Mouse (Mus musculus) midbrain, embryonic 11.5 days (tissue): ENCODE data around the gene Sema3c. TPM values are rescaled to one million over a fixed set of nuclear protein-coding genes. Genes with fewer than 3 reads are reported as not detected.

Experiments used
- ATAC-seq: fragments of 200-750 bp; cut with Nextera tagmentation; 2 replicates; pipeline ENCODE4 v1.8.0; 2017; ENCODE audit warnings: moderate TSS enrichment, moderate library complexity; ENCODE audit not compliant: low FRiP score
- DNase-seq: peaks from one replicate; pipeline ENCODE4 v3.0.0; 2015; ENCODE audit warnings: low spot score; ENCODE audit errors: missing footprints
- H3K27ac ChIP-seq: fragments of 300-500 bp; sonication (generic); 2 replicates; pipeline ENCODE4 v1.5.1; 2014; ENCODE audit warnings: low read depth, low read length
- H3K27me3 ChIP-seq: fragments of 300-500 bp; sonication (generic); 2 replicates; pipeline ENCODE4 v1.6.1; 2014; ENCODE audit warnings: mild to moderate bottlenecking, low read length, moderate library complexity, mixed read lengths; ENCODE audit not compliant: control insufficient read depth, insufficient read depth
- H3K36me3 ChIP-seq: fragments of 300-500 bp; sonication (generic); 2 replicates; pipeline ENCODE4 v1.6.1; 2014; ENCODE audit warnings: mild to moderate bottlenecking, low read length, moderate library complexity, mixed read lengths; ENCODE audit not compliant: control insufficient read depth, insufficient read depth
- H3K4me1 ChIP-seq: fragments of 300-500 bp; sonication (generic); 2 replicates; pipeline ENCODE4 v1.6.1; 2014; ENCODE audit warnings: low read length; ENCODE audit not compliant: control insufficient read depth, insufficient read depth
- H3K4me2 ChIP-seq: fragments of 300-500 bp; sonication (generic); 2 replicates; pipeline ENCODE4 v1.6.1; 2014; ENCODE audit warnings: mild to moderate bottlenecking, moderate library complexity
- H3K4me3 ChIP-seq: fragments of 300-500 bp; sonication (generic); 2 replicates; pipeline ENCODE4 v1.5.1; 2014; ENCODE audit warnings: low read depth, low read length
- H3K9ac ChIP-seq: fragments of 300-500 bp; sonication (generic); 2 replicates; pipeline ENCODE4 v1.6.1; 2014; ENCODE audit warnings: low read length
- H3K9me3 ChIP-seq: fragments of 300-500 bp; sonication (generic); 2 replicates; pipeline ENCODE4 v1.6.1; 2016; ENCODE audit warnings: low read length; ENCODE audit not compliant: control insufficient read depth
- WGBS: fragments of 180-500 bp; shearing (Covaris S2); extraction: QIAGEN DNeasy Blood & Tissue Kit; methylation state at CpG from one replicate; pipeline ENCODE4 v1.1.7; 2014; 5-methylcytosine and 5-hydroxymethylcytosine counted together
- polyA plus RNA-seq: library from polyadenylated mRNA; unstranded; fragments of >200 nt; fragmentation: Nextera tagmentation; extraction: Ambion mirVana; gene quantifications from 2 replicates; pipeline ENCODE4 v1.2.1, GENCODE M21; 2014

Gene Sema3c
- polyA plus RNA-seq, 1 experiment from 2014 or later, result 18.8 TPM

DNA sequence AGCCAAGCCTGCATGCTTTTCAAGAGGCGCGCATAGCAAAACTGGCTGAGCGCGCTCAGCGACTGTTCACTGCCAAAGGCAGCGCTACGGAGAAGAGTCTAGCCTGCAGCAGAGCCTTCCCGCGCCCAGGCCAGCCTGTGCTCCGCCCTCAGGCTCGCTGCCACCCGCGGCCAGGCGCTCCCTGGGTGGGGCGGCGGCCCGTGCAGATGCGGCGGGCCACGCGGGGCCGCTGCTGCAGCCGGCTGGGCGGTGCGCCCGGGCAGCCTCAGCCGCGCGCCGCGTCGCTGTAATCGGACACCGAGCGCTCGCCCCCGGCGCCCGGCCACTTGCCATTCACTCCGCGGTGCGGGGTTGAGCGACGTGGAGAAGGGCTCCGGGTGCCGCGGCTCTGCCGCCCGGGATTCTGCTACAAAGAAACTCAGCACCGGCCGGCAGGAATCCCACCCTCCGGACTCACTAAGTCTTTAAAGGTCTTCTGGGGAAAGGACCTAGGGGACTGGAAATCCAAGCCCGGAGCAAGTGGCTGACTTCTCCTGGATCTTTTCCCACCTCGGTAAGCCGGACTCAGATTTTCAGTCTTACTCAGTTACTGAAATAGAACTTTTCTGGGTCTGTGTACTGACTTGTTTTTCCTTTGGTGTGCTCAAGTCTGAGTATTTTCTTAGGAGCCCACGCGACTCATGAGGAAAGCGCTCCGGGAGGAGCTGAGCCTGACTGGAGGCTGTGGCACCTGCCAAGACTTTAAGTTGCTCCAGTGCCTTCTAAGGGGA lies 517 bp downstream of the Sema3c start:
- ATAC-seq, result peak; percentile 98
- Histone ChIP-seq H3K27me3 (no peaks in the 10 kb centered on the region), H3K9me3 (no peaks in the 10 kb centered on the region), H3K27ac (no peak overlapping the region; the same call in 1 of the 2 replicates), H3K4me3 (peak overlapping the region; percentile 47), H3K9ac (peak overlapping the region; percentile 62), H3K4me2 (peak overlapping the region; percentile 77), H3K36me3 (no peaks in the 10 kb centered on the region), H3K4me1 (0 out of 2 replicates have a peak, but pooled peaks cover 2% of the 10 kb centered on the region)
- DNase-seq, result peak; percentile 97
- WGBS, result under 1% methylated on average over 59 of the region's 59 CpGs

- Histone ChIP-seq H3K4me1 (0 out of 2 replicates have a peak, but pooled peaks cover 2% of the 10 kb centered on the region), H3K27ac (no peak overlapping the region), H3K36me3 (no peaks in the 10 kb centered on the region), H3K4me2 (peak overlapping the region; percentile 77), H3K4me3 (peak overlapping the region; percentile 47), H3K27me3 (no peaks in the 10 kb centered on the region), H3K9me3 (no peaks in the 10 kb centered on the region), H3K9ac (peak overlapping the region; percentile 62)
- ATAC-seq, result peak; percentile 5; the same call in 1 of the 2 replicates
- DNase-seq, result peak; percentile 90
- WGBS, result 24% methylated on average over 7 of the region's 7 CpGs
These were observed 1.1 kb downstream of the Sema3c start for GRCm38 (mm10) chr5:17575183-17575495.

GRCm38 (mm10) chr5:17576069-17576468 lies 2.0 kb downstream of the Sema3c start:
- no peak overlapping the region for H3K4me2 ChIP-seq

GRCm38 (mm10) chr5:17582047-17582515 lies 8.0 kb downstream of the Sema3c start:
- WGBS, result 66% methylated on average over 2 of the region's 2 CpGs
- no peak overlapping the region for H3K4me3 ChIP-seq

More at GRCm38 (mm10) chr5:17576069-17576468, 2.0 kb downstream of the Sema3c start:
- H3K27me3 ChIP-seq, result no peaks in the 10 kb centered on the region
- ATAC-seq (no peak), DNase-seq (no peak)
- H3K9me3 ChIP-seq, result no peaks in the 10 kb centered on the region
- no peak overlapping the region for H3K4me3 ChIP-seq
- no peak overlapping the region for H3K9ac ChIP-seq
- no peak overlapping the region for H3K27ac ChIP-seq
- WGBS, result 57% methylated on average over 2 of the region's 2 CpGs
- 0 out of 2 replicates have a peak, but pooled peaks cover 2% of the 10 kb centered on the region for H3K4me1 ChIP-seq
- H3K36me3 ChIP-seq, result no peaks in the 10 kb centered on the region

DNA sequence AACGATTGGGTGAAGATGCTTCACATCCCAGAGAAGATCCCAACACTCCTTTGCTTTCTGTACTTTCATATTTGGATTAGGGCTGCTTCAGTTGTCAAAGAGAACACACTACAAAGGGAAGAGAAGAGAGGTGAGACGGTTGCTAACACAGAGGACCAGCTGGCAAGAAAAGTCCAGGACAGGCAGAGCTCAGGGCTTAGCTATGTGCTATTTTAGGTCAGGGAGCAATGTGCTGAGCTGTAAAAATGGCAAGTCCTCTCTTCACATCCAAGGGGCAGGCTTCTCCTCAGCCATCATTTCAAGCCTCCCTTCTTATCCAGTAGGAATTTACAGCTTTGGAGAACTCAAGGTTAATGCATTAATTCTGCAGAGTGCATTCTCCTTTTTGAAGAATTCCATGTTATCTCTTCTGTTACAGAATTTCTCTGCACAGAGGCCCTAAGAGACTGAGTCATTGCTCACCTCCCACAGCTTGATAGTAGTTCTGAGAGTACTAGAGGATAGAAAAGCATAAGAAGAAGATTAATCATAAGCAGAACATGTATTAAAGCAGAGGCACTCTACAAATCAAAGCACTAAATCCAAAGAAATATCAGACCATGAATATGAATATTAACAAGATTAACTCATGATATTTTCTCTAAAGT lies 10.3 kb downstream of the Sema3c start:
- Histone ChIP-seq H3K4me3 (no peak overlapping the region), H3K36me3 (no peaks in the 10 kb centered on the region), H3K27ac (no peak overlapping the region), H3K9ac (no peak overlapping the region), H3K27me3 (no peaks in the 10 kb centered on the region), H3K9me3 (no peaks in the 10 kb centered on the region), H3K4me1 (no peaks in the 10 kb centered on the region), H3K4me2 (no peak overlapping the region)
- 50% methylated on average over 2 of the region's 2 CpGs for WGBS
- DNase-seq (no peak), ATAC-seq (no peak)

More at GRCm38 (mm10) chr5:17582047-17582515, 8.0 kb downstream of the Sema3c start:
- Histone ChIP-seq H3K9ac (no peak overlapping the region), H3K4me2 (no peak overlapping the region), H3K9me3 (no peaks in the 10 kb centered on the region), H3K4me1 (no peaks in the 10 kb centered on the region), H3K27ac (no peak overlapping the region), H3K36me3 (no peaks in the 10 kb centered on the region), H3K27me3 (no peaks in the 10 kb centered on the region)
- no peak for DNase-seq
- no peak for ATAC-seq

DNA sequence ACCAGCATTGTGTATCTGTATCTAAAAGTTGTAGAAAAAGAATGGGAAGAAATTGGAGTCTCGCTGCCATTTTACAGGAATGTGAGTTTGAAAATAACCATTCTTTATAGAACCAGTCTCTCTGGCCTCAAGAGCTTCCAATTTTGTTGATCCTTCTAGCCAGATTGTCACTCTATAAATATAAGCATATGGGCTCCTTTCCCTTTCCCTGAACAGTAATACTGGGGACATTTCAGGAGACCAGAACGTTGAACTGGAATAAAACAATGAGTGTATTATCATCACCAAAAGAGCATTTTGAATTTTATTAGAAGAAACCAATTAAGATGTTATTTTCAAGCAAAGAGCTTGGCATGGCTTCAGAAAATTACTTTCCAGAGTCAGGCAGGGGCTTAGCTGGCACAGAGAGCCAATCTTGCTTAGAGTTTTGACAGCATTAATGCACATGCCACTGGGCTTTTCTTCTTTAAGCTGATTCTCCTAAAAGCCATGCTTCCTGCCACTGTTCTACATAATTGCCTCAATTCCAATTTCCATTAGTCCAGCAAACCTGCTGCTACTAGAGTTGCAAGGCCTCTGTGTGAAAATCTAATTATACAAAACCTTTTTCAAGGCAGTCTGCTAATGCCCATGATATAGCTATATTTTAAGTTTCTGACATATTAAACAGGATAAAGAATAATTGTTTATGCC lies 12.6 kb downstream of the Sema3c start:
- DNase-seq, result no peak
- Histone ChIP-seq H3K36me3 (no peaks in the 10 kb centered on the region), H3K4me1 (no peaks in the 10 kb centered on the region), H3K9ac (no peak overlapping the region), H3K4me2 (no peak overlapping the region), H3K27me3 (no peaks in the 10 kb centered on the region), H3K27ac (no peak overlapping the region), H3K9me3 (no peaks in the 10 kb centered on the region), H3K4me3 (no peak overlapping the region)
- 74% methylated on average over 2 of the region's 2 CpGs for WGBS
- no peak for ATAC-seq

GRCm38 (mm10) chr5:17591908-17592307 lies 17.8 kb downstream of the Sema3c start:
- ATAC-seq (no peak), DNase-seq (no peak)
- Histone ChIP-seq H3K9me3 (no peaks in the 10 kb centered on the region), H3K9ac (no peak overlapping the region), H3K27me3 (no peaks in the 10 kb centered on the region), H3K4me2 (no peak overlapping the region), H3K4me1 (no peaks in the 10 kb centered on the region), H3K36me3 (no peaks in the 10 kb centered on the region), H3K4me3 (no peak overlapping the region), H3K27ac (no peak overlapping the region)
- WGBS, result 92% methylated on average over 3 of the region's 3 CpGs

GRCm38 (mm10) chr5:17601700-17602099 lies 27.6 kb downstream of the Sema3c start:
- H3K27me3 ChIP-seq, result no peaks in the 10 kb centered on the region
- WGBS, result 86% methylated on average over 4 of the region's 4 CpGs
- H3K4me2 ChIP-seq, result no peak overlapping the region
- DNase-seq (no peak), ATAC-seq (no peak)
- H3K9me3 ChIP-seq, result no peaks in the 10 kb centered on the region
- no peaks in the 10 kb centered on the region for H3K36me3 ChIP-seq
- H3K4me3 ChIP-seq, result no peak overlapping the region
- no peak overlapping the region for H3K9ac ChIP-seq
- no peak overlapping the region for H3K27ac ChIP-seq
- H3K4me1 ChIP-seq, result no peaks in the 10 kb centered on the region

DNA sequence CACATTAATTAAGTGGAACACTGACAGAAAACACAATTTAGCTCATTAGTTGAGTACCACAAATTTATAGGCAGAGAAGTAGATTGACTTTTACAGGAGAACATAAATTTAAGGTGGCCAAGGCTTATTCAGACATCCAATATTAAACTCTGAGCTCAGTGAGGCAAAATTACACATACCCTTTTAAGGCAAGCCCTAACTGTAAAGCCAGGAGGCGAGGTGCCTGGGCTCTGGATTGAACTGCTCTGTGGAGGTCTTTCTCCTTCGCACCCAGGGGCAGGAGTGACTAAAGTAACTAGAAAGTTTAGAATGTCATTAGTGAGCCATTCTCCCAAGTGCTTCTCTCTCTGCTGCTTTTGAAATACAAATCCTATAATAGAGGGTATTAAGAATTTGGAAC lies 46.5 kb downstream of the Sema3c start:
- WGBS, result 87% methylated on average over 2 of the region's 2 CpGs

More for the DNA sequence above, 46.5 kb downstream of the Sema3c start:
- Histone ChIP-seq H3K4me1 (no peaks in the 10 kb centered on the region), H3K36me3 (no peaks in the 10 kb centered on the region), H3K27ac (no peak overlapping the region), H3K9me3 (no peaks in the 10 kb centered on the region), H3K4me3 (no peak overlapping the region), H3K27me3 (no peaks in the 10 kb centered on the region), H3K9ac (no peak overlapping the region), H3K4me2 (no peak overlapping the region)
- DNase-seq (no peak), ATAC-seq (no peak)
